Mouse (Mus musculus): ENCODE measurements around the gene Atp8a1. TPM values are rescaled to one million over a fixed set of nuclear protein-coding genes. Genes with fewer than 3 reads are reported as not detected.
A peak's percentile ranks its signal among the peaks of the same experiment; 100 is the strongest.

The Atp8a1 gene
- polyA plus RNA-seq, 1 experiment, result 20.6 TPM

DNA sequence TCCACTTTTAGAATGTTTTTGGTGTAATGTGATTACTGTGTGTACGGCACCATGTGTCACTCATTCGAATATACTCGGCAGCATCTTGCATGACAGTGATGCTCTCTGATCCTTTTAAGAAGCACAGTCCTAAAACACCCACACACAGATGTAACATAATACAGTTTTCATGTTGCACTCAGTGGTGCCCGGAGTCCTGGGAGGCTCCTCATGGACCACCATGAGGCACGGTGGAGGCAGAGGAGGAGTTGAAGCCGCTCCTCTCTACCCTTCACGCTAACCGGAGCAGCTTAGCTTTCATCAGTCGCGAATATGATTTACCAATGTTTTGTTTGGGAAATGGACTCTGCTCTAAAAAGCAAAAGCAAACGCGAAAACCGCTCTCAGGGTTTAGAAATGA lies 120.4 kb downstream of the Atp8a1 start:
- Histone ChIP-seq H3K27me3 (ENCODE audit: control insufficient read depth, insufficient read depth, low read length, poor library complexity, severe bottlenecking) (no peaks in the 10 kb centered on the region), H3K4me3 (ENCODE audit: low read depth, low read length) (no peak overlapping the region), H3K4me1 (ENCODE audit: control insufficient read depth, insufficient read depth, low read length) (no peaks in the 10 kb centered on the region), H3K9ac (ENCODE audit: low read depth, poor library complexity, severe bottlenecking) (no peak overlapping the region), H3K9me3 (replicated peaks; ENCODE audit: control insufficient read depth, insufficient read depth, low read length, poor library complexity, severe bottlenecking) (no peaks in the 10 kb centered on the region), H3K27ac (ENCODE audit: insufficient read depth, low read length) (no peak overlapping the region), H3K36me3 (ENCODE audit: control insufficient read depth, insufficient read depth, low read length, poor library complexity, severe bottlenecking) (no peaks in the 10 kb centered on the region)
- TF ChIP-seq CTCF (IDR thresholded peaks at IDR 0.05; ENCODE audit: low read depth, low read length) (no peak), EP300 (IDR thresholded peaks at IDR 0.05; ENCODE audit: insufficient read depth, low read depth, low read length) (no peak), POLR2A (IDR thresholded peaks at IDR 0.05; ENCODE audit: insufficient read depth, low read length) (no peak)

- H3K4me3 ChIP-seq (ENCODE audit: low read depth, low read length), result no peak overlapping the region
- no peaks in the 10 kb centered on the region for H3K27me3 ChIP-seq (ENCODE audit: control insufficient read depth, insufficient read depth, low read length, poor library complexity, severe bottlenecking)
- H3K36me3 ChIP-seq (ENCODE audit: control insufficient read depth, insufficient read depth, low read length, poor library complexity, severe bottlenecking), result no peaks in the 10 kb centered on the region; the same call in 1 of the 2 replicates
- H3K4me1 ChIP-seq (ENCODE audit: control insufficient read depth, insufficient read depth, low read length), result no peaks in the 10 kb centered on the region
- TF ChIP-seq EP300 (IDR thresholded peaks at IDR 0.05; ENCODE audit: insufficient read depth, low read depth, low read length) (no peak), CTCF (IDR thresholded peaks at IDR 0.05; ENCODE audit: low read depth, low read length) (no peak), POLR2A (IDR thresholded peaks at IDR 0.05; ENCODE audit: insufficient read depth, low read length) (no peak)
- no peak overlapping the region for H3K9ac ChIP-seq (ENCODE audit: low read depth, poor library complexity, severe bottlenecking)
- no peak overlapping the region for H3K27ac ChIP-seq (ENCODE audit: insufficient read depth, low read length)
- no peaks in the 10 kb centered on the region for H3K9me3 ChIP-seq (replicated peaks; ENCODE audit: control insufficient read depth, insufficient read depth, low read length, poor library complexity, severe bottlenecking)
Measured at GRCm38 (mm10) chr5:67701641-67702040, 145.6 kb downstream of the Atp8a1 start.

- H3K4me1 ChIP-seq (ENCODE audit: control insufficient read depth, insufficient read depth, low read length), result no peaks in the 10 kb centered on the region
- no peak overlapping the region for H3K27ac ChIP-seq (ENCODE audit: insufficient read depth, low read length)
- TF ChIP-seq CTCF (IDR thresholded peaks at IDR 0.05; ENCODE audit: low read depth, low read length) (no peak), EP300 (IDR thresholded peaks at IDR 0.05; ENCODE audit: insufficient read depth, low read depth, low read length) (no peak), POLR2A (IDR thresholded peaks at IDR 0.05; ENCODE audit: insufficient read depth, low read length) (no peak)
- H3K9ac ChIP-seq (ENCODE audit: low read depth, poor library complexity, severe bottlenecking), result no peak overlapping the region
- no peaks in the 10 kb centered on the region; the same call in 1 of the 2 replicates for H3K36me3 ChIP-seq (ENCODE audit: control insufficient read depth, insufficient read depth, low read length, poor library complexity, severe bottlenecking)
- H3K27me3 ChIP-seq (ENCODE audit: control insufficient read depth, insufficient read depth, low read length, poor library complexity, severe bottlenecking), result no peaks in the 10 kb centered on the region; the same call in 1 of the 2 replicates
- H3K4me3 ChIP-seq (ENCODE audit: low read depth, low read length), result no peak overlapping the region
- H3K9me3 ChIP-seq (replicated peaks; ENCODE audit: control insufficient read depth, insufficient read depth, low read length, poor library complexity, severe bottlenecking), result no peaks in the 10 kb centered on the region
Measured at GRCm38 (mm10) chr5:67699418-67699817, 147.8 kb downstream of the Atp8a1 start.

- no peaks in the 10 kb centered on the region for H3K4me1 ChIP-seq (ENCODE audit: control insufficient read depth, insufficient read depth, low read length)
- H3K9me3 ChIP-seq (replicated peaks; ENCODE audit: control insufficient read depth, insufficient read depth, low read length, poor library complexity, severe bottlenecking), result no peaks in the 10 kb centered on the region
- H3K4me3 ChIP-seq (ENCODE audit: low read depth, low read length), result no peak overlapping the region
- no peak for TF ChIP-seq CTCF (IDR thresholded peaks at IDR 0.05; ENCODE audit: low read depth, low read length)
- TF ChIP-seq POLR2A (IDR thresholded peaks at IDR 0.05; ENCODE audit: insufficient read depth, low read length), result no peak
- no peak overlapping the region for H3K27ac ChIP-seq (ENCODE audit: insufficient read depth, low read length)
- H3K9ac ChIP-seq (ENCODE audit: low read depth, poor library complexity, severe bottlenecking), result no peak overlapping the region
- no peaks in the 10 kb centered on the region; the same call in 1 of the 2 replicates for H3K27me3 ChIP-seq (ENCODE audit: control insufficient read depth, insufficient read depth, low read length, poor library complexity, severe bottlenecking)
- H3K36me3 ChIP-seq (ENCODE audit: control insufficient read depth, insufficient read depth, low read length, poor library complexity, severe bottlenecking), result no peaks in the 10 kb centered on the region; the same call in 1 of the 2 replicates
Measured at GRCm38 (mm10) chr5:67698176-67698575, 149.1 kb downstream of the Atp8a1 start.

DNA sequence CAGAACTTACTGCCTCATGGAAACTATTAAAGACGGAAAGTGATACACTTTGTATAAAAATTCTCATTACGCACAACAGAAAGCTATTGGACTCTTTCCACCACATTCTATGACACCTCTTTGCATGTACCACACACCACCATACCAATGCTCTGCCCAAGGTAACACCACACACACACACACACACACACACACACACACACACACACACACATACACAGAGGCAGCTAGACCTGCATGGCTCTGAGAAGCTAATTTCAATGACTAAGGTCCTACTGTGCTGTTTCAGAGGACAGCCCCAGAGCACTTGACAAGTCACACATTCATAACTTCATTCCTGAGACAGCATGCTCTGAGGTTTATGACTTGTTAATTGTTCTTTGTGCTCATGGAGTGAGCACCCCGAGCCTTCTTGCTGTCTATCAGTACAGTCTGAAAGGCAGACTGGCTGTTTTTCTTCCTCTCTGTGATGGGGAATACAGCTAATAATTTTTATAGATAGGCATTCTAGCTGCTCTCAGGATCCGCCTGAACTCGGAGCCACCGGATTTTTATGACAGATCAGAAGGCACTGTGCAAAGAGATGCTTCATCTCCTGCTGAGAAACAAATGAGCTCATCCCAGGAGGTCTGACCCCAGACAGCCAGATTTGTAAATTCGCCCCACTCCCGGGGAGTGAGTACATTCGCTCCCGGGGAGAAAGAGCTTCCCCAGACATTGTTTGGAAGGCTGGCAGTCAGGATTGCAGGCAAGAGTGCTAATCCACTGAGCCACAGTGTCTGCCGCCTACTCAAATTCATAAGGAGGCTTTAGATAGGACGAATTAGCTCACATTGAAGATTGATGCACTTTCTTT lies 150.3 kb downstream of the Atp8a1 start:
- no peaks in the 10 kb centered on the region; the same call in 1 of the 2 replicates for H3K27me3 ChIP-seq (ENCODE audit: control insufficient read depth, insufficient read depth, low read length, poor library complexity, severe bottlenecking)
- H3K4me1 ChIP-seq (ENCODE audit: control insufficient read depth, insufficient read depth, low read length), result no peaks in the 10 kb centered on the region
- TF ChIP-seq POLR2A (IDR thresholded peaks at IDR 0.05; ENCODE audit: insufficient read depth, low read length) (no peak), CTCF (IDR thresholded peaks at IDR 0.05; ENCODE audit: low read depth, low read length) (no peak), EP300 (IDR thresholded peaks at IDR 0.05; ENCODE audit: insufficient read depth, low read depth, low read length) (0 out of 2 replicates have a peak, but pooled peaks have one; percentile 19)
- no peak overlapping the region for H3K9ac ChIP-seq (ENCODE audit: low read depth, poor library complexity, severe bottlenecking)
- no peaks in the 10 kb centered on the region for H3K9me3 ChIP-seq (replicated peaks; ENCODE audit: control insufficient read depth, insufficient read depth, low read length, poor library complexity, severe bottlenecking)
- H3K27ac ChIP-seq (ENCODE audit: insufficient read depth, low read length), result no peak overlapping the region
- no peaks in the 10 kb centered on the region for H3K36me3 ChIP-seq (ENCODE audit: control insufficient read depth, insufficient read depth, low read length, poor library complexity, severe bottlenecking)
- H3K4me3 ChIP-seq (ENCODE audit: low read depth, low read length), result no peak overlapping the region

DNA sequence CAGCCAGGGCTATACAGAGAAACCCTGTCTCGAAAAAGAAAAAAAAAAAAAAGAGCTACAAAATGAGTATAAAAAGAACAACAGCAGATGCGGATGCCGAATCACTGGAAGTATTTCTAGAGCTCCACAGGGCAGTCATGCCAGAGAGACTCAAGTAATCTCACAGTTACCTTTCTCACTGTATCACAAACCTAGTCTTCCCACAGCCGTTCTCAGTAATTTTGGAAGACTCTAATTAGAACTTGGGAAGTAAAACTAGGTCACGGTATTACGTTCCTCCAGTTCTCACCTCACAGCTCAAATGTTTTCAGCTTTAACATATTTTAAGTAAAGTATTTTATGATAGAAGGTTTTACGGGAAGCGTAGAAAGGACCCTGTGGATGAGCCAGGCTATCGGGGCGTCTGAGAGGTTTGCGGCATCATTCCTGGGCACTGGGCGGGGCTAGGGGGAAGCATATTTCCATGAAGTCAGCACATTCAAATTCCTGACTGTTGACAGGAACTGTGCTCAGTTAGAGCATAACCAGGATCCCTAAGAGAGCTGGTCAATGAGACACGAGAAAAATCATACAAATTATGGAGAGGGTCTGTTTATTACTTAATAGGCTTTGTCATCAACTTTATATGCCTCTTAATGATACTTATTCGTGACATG lies 152.1 kb downstream of the Atp8a1 start:
- H3K9me3 ChIP-seq (replicated peaks; ENCODE audit: control insufficient read depth, insufficient read depth, low read length, poor library complexity, severe bottlenecking), result no peaks in the 10 kb centered on the region
- no peaks in the 10 kb centered on the region for H3K4me1 ChIP-seq (ENCODE audit: control insufficient read depth, insufficient read depth, low read length)
- no peak overlapping the region for H3K27ac ChIP-seq (ENCODE audit: insufficient read depth, low read length)
- no peaks in the 10 kb centered on the region; the same call in none of the 2 replicates for H3K27me3 ChIP-seq (ENCODE audit: control insufficient read depth, insufficient read depth, low read length, poor library complexity, severe bottlenecking)
- H3K36me3 ChIP-seq (ENCODE audit: control insufficient read depth, insufficient read depth, low read length, poor library complexity, severe bottlenecking), result no peaks in the 10 kb centered on the region
- no peak for TF ChIP-seq POLR2A (IDR thresholded peaks at IDR 0.05; ENCODE audit: insufficient read depth, low read length)
- TF ChIP-seq EP300 (IDR thresholded peaks at IDR 0.05; ENCODE audit: insufficient read depth, low read depth, low read length), result no peak
- no peak for TF ChIP-seq CTCF (IDR thresholded peaks at IDR 0.05; ENCODE audit: low read depth, low read length)
- H3K9ac ChIP-seq (ENCODE audit: low read depth, poor library complexity, severe bottlenecking), result no peak overlapping the region
- no peak overlapping the region for H3K4me3 ChIP-seq (ENCODE audit: low read depth, low read length)
